Mouse (Mus musculus): ENCODE data around the gene Pim2.

Pim2 gene

DNA sequence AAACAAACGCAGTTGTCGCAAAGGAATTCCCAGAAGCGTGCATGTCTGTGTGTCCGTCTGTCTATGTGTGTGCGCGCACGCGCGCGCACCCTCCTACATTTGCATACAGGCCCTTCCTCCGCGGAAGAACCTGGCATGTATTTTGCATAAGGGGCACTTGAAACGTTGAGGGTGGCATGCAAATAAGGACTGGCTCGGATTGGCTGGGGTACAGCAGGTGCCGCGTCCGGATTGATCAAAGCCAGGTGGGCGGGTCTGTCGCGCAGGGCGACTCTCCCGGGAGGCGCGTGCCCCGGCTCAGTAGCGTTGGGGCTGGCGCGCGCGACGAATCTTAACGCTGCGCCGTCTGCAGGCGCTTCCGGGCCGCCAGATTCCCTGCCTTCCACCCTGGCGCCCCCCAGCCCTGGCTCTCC lies at the start of gene Pim2:
Pim2 (plus strand) TSS at position 256 of the 413 bp plus-strand sequence.
- DNase-seq (ENCODE audit: low spot score) = peak; percentile 52

DNA sequence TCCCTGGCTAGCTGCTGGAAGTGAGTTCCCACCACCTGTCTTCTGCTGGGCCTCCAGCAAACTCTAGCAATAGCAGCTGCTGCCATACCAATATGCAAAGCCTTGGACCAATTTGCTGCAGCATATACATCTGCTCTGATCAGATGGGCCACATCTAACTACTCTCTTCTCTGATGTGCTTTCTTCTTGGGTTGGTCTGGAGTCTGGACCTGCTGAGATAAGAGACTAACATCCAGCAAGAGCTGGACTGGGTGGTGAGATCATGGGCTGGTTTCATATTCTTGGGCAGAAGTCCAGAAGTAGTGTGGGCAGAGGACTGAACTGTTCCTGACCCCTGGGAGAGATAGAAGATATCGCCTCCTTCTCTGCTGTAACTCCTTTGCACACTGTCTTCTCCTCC lies 40.9 kb upstream of the Pim2 start:
- DNase-seq (ENCODE audit: low spot score) = no peak

GRCm38 (mm10) chrX:7840842-7841162 lies 37.3 kb upstream of the Pim2 start:
- no peak for DNase-seq (ENCODE audit: low spot score)

DNA sequence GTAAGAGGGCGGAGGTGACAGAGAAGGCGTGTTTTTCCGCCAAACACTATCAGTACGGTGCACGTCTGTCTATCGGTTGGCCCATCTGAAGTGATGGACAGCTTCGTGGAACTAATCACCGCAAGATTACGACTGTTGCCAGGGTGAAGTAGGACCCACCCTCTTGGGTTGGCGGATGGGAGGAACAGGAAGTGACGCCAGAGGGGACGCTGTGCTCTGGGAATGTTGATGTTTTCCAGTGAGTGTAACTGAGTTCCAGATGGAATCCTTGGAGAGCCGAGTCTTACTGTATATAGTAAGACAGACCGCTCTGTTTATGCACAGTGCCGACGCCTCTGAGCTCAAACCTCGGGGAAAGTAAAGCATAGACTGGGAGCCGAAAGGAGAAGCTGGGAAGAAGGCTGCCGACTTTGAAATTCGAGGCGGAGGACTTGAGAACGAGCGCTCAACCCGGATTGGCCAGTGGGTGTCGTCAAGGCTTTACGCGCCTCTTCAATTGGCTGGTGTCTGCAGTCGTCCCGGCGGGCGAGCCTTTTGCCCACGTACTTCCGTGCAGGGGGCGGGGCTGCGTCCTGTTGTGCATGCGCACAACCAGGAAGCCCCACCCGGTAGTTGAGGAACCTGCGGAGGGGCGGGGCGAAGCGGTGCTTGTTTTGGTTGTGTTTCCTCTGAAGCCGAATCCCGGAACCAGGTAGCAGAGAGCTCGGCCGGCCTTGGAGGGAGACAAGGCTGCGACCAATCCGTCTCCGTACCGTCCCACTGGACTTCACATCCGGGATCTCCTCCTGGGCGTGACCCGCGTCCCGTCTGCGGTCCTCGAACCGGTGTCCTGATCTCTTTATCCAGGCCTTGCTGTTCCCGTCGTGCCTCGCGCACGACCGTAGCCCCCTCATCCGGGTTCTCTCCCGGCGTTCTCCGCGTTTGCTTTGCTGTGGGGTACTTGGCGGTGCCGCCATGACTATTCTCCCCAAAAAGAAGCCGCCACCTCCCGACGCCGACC lies 36.6 kb upstream of the Pim2 start, which contains the start of gene Otud5:
Otud5 (plus strand) TSS at position 202 of the 1,000 bp plus-strand sequence.
- DNase-seq (ENCODE audit: low spot score) = peak; percentile 84

- no peak for DNase-seq (ENCODE audit: low spot score)
These were observed 35.7 kb upstream of the Pim2 start for GRCm38 (mm10) chrX:7842318-7842717.

- no peak for DNase-seq (ENCODE audit: low spot score)
These were observed 30.2 kb upstream of the Pim2 start for GRCm38 (mm10) chrX:7847845-7848244.

GRCm38 (mm10) chrX:7854578-7854977 lies 23.5 kb upstream of the Pim2 start:
- no peak for DNase-seq (ENCODE audit: low spot score)

DNA sequence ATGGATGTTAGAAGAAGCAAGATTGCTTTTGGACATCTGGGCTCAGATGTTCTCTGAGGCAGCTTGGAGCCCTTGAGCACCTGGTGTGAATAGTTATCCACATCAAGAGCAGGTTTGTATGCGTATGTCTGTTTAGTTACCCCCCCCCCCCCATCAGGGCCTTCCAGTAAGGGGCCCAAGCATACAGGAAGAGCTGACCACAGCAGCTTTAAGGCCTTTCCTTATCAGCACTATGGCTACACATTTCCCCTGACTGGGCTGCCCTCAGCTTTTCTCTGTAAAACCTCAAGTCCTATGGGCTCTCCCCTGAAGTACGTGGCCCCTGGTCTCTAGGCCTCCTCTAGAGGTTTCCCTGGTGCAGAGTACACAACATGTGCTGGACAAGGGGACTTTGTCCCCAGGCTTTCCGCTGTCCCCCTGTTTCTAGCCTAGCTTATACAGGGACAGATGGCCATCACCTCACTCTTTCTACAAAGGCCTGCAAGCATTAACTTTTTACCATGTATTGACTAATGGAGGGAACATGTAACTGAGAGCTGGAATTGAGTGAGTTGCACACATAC lies 18.8 kb upstream of the Pim2 start:
- DNase-seq (ENCODE audit: low spot score) = no peak

- no peak for DNase-seq (ENCODE audit: low spot score)
These were observed 14.9 kb upstream of the Pim2 start for GRCm38 (mm10) chrX:7863181-7863580.

DNA sequence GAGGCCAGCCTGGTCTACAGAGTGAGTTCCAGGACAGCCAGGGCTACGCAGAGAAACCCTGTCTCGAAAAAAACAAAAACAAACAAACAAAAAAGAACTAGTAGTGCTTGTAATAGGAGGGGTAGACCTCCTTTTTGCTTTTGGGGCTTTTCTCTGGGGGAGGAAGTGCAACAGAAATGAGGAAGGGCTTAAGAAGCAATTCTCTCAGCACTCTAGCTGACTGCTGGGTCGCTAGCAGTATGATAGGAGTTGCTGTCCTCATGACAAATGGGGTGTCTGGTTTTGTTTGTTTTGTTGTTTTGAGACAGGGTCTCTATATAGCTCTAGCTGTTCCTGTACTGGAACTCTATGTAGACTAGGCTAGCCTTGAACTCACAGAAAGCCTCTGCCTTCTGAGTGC lies 13.5 kb upstream of the Pim2 start:
- no peak for DNase-seq (ENCODE audit: low spot score)

- DNase-seq (ENCODE audit: low spot score) = no peak
These were observed 12.7 kb upstream of the Pim2 start for GRCm38 (mm10) chrX:7865343-7865742.

GRCm38 (mm10) chrX:7865786-7866185 lies 12.3 kb upstream of the Pim2 start:
- no peak for DNase-seq (ENCODE audit: low spot score)

DNA sequence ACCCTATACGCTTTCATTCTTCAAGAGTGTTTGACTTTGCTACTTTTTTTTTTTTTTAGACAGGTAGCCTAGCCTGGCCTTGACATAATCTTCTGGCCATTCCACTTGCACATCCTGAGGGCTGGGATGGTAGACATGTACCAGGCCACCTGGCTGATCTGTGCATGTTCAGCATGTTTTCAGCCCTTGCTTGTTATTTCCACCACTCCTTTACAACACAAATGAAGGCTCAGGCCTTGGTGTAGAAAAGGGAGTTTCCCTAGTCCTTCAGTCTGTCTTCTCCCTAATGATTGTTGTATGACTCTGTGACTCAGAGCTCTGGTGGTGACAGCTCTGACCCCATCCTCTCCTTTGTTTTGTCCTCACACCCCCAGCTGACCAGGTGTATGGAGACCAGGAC lies 10.9 kb upstream of the Pim2 start:
- DNase-seq (ENCODE audit: low spot score) = no peak

- DNase-seq (ENCODE audit: low spot score) = no peak
These were observed 9.6 kb upstream of the Pim2 start for GRCm38 (mm10) chrX:7868506-7868905.

- DNase-seq (ENCODE audit: low spot score) = no peak
These were observed 8.2 kb upstream of the Pim2 start for GRCm38 (mm10) chrX:7869826-7870225.

DNA sequence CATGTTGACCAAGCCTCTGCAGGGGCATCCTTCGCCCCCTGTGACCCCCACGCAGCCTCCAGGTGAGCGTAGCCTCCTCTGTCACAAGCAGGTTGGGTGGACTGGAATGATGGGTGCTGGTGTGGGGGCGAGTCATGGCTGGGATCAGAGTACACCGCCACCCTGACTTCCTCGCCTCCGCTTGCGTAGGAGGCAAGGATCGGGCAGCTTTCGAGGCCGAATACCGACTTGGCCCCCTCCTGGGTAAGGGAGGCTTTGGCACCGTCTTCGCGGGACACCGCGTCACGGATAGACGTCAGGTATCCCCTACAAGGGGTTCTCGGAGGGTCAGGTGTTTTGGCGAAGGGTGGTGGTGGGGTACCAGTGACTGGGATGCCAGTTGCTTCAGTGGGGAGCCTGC lies 433 bp downstream of the Pim2 start:
- no peak for DNase-seq (ENCODE audit: low spot score)

GRCm38 (mm10) chrX:7879819-7880218 lies 1.8 kb downstream of the Pim2 start:
- DNase-seq (ENCODE audit: low spot score) = no peak

- DNase-seq (ENCODE audit: low spot score) = peak; percentile 71
These were observed 5.9 kb downstream of the Pim2 start, which contains the start of gene Slc35a2 for GRCm38 (mm10) chrX:7883841-7884567. Gene Slc35a2 (plus strand): TSS chrX:7884028.

DNA sequence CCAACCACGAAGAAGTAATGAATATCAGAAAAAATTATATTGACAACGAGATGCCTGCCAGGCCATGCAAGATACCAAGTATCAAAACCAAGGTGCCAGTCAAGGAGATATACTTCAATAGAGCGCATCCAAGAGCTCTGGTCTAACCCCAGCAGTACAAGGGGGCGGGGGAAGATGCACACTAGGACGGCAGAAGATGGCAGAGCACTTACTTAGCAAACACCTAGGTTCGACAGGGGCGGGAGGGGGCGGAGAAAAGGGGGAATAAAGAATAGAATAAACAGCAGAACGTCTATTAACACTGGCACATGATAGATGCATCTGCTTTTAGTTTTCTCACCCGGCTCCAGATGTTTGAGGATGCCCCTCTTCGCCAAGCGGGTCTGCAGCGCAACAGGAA lies 20.1 kb downstream of the Pim2 start:
- DNase-seq (ENCODE audit: low spot score) = no peak

- peak; percentile 63 for DNase-seq (ENCODE audit: low spot score)
These were observed 21.1 kb downstream of the Pim2 start, which contains the start of the genes Pqbp1 and Timm17b for GRCm38 (mm10) chrX:7898880-7899874. Gene Pqbp1 (minus strand): TSS chrX:7899269. Gene Timm17b (plus strand): TSS chrX:7899357.

DNA sequence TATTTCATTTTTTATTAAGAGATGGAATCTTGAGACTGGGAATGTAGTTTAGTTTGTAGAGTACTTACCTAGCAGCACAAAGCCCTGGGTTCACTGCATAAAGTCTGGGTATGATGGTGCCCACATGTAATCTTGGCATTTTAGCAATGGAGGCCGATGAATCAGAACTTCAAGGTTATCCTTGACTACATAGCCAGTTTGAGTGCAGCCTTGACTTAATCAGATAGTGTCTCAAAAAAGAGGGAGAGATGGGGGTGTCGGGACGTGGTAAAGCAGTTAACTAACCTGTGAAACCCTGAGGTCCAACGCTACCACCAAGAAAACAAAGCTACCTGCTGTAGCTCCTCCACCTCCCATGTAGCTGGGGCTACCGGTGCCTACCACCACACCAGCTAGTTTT lies 26.4 kb downstream of the Pim2 start:
- DNase-seq (ENCODE audit: low spot score) = no peak

Measured in layer of hippocampus, adult 9-10 months (tissue).